Mouse (Mus musculus): ENCODE data around the gene Igfals.

DNA sequence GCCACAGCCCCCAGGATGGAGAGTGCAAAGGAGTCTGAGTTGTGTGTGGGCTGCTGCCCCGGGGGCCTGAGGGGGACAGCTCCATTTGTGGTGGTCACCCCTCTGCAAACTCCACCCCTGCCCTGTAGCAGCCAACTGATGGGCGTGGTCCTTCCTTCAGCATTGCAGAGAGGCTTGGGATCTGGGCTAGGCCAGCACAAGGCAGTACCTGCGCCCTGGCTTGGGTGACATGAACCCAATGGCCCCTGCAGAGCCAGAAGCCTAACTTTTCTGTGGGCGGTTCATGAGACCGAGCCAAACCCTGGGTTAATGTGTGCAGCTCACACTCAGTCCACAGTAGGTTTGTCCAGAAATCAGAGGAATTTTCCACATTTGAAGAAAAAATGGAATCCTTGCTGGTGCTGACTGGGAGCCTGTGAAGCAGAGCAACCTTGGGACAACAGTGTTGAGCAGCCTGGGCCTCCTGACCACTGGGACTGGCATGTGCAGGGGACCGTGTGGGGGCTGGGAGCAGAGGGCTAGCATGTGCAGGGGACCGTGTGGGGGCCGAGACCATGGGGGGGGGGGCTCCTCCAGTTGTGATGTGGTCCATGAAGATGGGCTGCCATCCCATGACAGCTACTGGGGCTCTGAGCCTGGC is 7.8 kb upstream of the Igfals start:
- no peak for TF ChIP-seq POLR2A (IDR thresholded peaks at IDR 0.05; ENCODE audit: control insufficient read depth, extremely low read depth, insufficient read depth, low read length, poor library complexity)
- no peak for TF ChIP-seq CTCF (IDR thresholded peaks at IDR 0.05; ENCODE audit: borderline replicate concordance, control insufficient read depth, extremely low read depth, insufficient read depth, low read length, poor library complexity)
